Mouse (Mus musculus) cerebellum, adult 9-11 months (tissue): ENCODE data around the gene Parp14.
"Not testable (repeated sequence)": the region's sequence is repeated elsewhere in the genome, so short reads cannot be mapped to it uniquely, and the experiment has no call there.

Source experiments
- DNase-seq: peaks from one replicate; pipeline ENCODE4 v3.0.0; 2022

The Parp14 gene

DNA sequence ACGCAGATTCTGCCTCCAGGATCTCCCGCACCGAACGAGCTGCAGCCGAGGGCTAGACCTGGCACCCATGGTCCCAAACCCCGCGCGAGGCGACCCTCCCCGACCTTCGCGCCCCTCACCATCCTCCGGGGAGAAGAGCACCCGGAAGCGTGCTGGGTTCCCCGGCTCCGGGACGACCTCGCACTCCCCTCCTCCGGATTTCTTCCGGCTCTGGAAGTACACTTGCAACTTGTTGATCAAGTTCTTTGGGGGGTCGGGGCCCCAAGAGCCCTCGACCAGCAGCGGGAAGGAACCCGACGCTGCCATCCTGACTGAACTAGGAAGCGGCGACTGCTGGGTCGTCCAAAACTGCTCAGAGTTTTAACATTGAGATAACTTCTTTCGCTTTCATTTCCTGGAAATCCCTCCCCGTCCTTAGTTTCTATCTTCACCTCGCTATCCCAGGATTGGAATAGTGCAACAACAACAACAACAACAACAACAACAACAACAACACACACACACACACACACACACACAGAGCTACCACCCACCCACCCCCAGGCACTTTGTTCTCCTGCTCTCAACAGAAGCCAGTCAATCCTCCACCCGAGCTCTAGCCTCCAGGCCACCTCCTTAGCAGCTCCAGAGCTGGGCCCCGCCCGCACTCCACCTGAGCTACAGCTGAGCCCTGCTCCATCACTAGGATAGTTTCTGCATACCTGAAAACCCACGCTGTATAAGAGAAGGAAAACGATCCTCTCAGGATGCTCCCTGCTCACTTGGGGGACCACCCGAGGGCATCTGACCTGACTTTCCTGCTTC lies at the start of gene Parp14:
Gene Parp14, minus strand, starts transcription at position 497 of the 804 bp plus-strand sequence.
- no peak for DNase-seq

DNA sequence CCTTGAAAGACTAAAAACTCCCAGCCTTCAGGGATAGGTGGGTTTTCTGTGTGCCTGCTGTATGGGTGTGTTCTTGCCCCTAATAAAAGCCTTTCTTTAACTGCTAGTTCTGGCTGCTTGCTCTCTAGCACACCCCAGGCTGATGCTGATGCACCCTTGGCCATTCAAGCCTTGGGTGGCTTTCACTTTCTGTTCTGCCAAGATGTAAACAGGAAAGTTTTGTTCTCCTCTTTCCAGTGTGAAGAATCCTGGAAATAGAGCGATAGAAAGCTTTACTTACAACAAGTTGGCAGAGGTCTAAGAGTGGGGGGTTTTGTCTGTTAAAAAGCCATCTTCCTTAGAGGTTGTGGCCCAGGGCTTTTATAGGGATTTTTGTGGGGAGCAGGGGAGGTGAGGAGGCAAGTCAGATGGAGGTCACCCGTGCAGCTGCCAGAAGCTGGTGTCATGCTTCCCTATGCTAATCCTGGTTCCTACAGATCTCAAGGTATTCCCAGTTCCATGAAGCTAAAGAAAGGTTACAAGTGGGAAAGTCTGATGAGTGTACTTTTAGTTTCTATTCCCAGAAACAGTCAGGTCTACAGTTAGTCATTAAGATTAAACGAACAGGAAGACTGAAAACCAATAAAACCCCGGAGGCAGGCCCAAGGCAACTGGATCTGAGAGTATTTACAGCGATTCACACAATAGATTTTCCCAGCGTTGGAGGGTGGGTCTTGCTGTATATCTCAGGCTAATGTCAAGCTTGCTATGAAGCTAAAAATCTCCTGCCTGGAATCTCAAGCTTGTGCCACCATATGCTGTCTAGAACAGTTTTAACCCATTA lies 47.6 kb upstream of the Parp14 start:
- no peak for DNase-seq

DNA sequence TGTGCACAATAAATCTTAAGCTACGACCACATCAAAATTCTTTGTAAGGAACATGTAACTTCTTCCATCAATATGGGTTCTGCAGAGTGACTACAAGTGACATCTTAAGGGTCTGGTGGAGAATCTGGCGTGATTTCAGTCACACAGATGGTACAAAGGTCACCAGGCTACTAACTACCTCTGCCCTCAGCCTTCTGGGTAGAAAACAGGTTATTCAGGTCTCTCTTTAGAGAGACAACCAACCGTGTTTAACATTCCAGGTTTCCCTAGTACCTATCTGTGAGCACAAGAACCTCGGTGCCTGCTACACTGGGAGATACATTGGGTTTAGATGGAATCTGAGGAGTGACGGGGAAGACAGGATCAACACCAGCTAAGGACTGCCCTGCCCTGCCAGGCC lies 43.0 kb upstream of the Parp14 start:
- DNase-seq = no peak

DNA sequence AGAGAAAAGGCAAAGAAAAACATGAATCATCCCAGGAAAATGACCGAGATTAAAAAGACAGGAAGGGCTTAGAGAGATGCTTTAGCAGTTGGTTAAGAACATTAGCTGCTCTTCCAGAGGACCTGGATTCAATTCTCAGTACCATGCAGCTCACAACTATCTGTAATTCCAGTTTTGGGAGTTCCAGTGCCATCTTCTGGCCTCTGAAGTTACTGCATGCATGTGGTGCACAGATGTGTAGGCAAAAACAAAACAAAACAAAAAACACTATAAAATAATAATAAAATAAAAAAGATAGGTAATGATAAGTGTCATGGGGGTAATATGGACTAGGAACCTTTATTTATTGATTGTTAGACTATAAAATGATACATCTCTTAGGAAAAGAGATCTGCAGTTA lies 42.2 kb upstream of the Parp14 start:
- DNase-seq = no peak

DNA sequence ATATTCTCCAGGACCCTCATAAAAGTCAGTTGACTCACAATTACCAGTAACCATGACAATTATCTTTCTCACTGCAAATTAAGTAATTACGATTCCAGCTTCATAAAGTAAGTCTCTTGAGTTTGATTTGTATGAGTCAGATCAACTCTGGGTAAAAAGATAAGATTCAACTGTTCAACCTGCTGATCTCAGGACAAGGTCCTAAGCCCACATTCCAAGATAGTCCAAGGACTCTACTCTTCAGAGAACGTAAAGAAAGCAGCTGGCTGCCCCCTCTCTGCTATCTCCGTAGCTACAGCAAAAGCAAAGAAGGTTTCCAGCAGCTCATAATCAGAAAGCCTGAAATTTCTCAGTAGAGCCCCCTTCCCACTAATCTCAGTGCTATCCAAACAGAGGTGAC lies 40.1 kb upstream of the Parp14 start:
- DNase-seq = no peak

DNA sequence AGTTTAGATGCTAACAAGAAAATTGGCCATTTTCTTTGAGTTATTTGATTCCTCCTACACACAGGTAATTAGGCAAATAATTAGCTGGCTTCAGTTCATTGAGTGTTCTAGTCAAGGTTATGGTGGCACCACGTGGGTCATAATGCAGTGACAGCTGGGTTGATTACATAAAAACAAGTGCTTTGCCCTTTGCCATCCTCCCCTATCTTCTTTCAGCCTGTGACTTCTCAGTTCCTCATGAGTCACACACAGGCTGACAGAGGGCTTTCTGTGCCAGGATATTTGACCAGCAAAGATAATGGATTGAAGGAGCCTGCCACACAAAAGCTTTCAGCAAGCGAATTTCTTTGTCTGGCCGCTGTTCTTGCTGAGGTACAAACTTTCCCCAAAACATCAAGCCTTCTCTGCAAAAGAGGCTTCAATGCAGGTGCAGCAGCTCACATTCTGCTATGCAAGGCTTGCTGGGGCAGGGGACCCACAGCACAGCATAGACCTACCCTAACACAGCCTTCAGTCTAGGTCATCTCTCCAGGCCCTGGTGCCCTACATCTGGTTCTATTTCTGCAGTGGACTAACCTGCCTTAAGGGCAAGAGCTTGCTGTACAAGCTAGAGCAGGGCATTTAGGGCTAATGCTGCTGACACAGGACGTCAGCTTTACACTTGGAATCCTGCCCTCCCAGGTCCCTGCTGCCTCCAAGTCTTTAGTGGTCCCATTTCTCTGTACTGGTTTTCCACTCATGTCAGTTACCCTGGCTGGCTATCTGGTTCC lies 36.3 kb upstream of the Parp14 start:
- DNase-seq = peak; percentile 16

DNA sequence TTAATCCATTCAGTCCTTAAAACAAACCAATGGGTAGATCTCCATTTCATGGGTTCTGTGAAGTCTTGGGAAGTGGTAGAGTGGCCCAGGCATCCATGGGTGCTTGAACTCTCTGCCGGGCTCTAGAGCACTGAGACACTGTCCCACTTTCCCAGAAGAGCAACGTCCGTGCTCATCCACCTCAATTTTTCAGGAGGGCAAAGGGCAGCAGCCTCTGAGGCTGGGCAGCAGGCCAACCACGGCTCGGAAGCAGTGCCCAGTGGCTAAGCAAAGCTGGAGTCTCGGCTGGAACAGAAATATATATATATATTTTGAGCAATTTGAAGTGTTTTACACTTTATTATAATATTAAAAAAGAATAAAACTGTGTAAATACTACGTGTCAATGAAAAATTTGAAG lies 35.5 kb upstream of the Parp14 start:
- no peak for DNase-seq

DNA sequence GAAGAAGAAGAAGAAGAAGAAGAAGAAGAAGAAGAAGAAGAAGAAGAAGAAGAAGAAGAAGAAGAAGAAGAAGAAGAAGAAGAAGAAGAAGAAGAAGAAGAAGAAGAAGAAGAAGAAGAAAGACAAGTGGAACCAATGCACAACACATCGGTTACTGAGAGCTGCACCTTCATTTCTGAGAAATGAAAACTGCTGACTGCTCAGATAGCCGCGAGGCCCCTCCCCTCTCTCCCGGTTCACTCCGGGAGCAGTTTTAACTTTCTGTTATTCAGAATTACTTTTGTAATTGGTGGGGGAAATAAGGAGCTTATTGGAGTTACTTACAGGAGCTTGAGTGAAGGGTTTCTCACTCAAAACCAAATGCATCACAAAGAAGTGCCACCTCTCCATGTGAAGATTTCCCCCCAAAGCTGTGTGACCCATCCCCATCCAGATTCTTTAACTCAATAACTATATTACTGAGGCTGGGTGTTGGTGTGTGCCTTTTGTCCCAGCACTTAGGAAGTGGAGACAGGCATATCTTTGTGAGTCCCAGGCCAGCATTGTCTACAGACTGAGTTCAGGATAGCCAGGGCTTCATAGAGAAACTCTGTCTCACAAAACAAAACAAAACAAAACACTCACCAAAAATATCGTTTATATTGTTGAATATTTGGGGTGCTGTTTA lies 34.6 kb upstream of the Parp14 start:
- DNase-seq = no peak

DNA sequence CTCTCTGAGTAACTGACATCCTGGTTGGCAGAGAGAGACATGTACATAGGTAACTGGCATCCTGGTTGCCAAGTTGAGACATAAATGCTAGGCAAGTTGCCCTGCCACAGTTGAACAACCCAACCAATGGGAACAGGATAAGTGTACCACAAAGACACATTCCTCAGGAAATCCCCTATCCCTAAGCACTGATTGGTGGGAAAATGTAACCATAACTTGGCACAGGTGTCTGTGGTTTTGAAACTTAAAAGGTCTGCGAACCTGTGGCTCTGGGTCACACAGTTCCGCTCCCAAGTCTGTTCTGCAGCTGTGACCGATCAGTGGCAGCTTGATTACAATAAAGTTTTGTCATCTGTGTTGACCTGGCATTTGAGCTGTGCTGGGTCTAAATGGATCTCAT lies 34.0 kb upstream of the Parp14 start:
- DNase-seq = no peak

DNA sequence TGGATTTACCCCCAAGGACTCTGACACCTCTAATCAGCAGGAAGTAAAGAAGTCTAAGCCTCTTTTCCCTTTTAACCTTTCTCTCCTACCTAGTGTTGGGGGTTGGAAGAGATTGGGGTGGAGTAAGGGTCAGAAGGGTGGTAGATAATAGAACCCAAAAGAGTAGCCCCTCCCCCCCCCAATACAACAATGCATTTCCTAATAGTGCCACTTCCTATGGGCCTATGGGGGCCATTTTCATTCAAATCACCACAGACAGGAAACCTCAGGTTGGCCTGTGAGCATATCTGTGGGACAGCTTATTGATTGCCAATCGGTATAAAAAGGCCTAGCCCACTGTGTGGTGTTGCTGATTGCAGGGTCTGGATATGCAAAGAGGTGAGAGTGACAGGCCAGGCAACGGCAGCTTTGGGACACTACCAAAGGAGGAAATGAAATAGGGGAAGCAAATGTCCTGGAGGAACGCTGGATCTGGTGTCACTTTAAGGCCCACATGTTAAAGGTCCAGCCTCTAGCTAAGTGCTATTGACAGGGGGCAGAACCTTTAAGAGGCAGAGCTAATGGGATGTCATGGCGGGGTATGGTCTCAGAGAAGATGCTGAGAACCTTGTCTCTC lies 32.9 kb upstream of the Parp14 start:
- no peak for DNase-seq

DNA sequence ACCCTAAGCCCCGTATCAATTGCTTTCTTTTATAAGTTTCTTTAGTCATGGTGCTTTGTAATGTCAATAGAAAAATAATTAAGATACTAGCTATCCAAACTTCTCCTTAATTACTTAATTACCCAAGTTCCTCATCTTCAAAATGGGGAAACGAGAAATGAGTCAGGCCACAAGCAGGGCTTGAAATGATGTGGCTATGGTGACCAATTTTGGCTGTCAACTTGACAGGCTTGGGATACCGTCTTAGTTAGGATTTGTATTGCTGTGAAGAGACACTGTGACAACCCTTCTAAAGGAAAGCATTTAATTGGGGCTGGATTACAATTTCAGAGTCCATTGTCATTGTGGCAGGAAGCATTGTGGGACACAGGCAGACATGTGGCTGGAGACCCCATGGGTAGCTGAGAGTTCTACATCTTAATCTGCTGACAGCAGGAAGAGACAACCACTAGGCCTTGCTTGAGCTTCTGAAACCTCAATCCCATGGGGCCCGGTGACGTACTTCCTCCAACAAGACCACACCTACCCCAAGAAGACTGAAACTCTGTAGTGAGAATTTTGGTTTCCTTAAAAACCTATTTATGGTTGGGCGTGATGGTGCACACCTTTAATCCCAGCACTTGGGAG lies 31.8 kb upstream of the Parp14 start:
- no peak for DNase-seq

DNA sequence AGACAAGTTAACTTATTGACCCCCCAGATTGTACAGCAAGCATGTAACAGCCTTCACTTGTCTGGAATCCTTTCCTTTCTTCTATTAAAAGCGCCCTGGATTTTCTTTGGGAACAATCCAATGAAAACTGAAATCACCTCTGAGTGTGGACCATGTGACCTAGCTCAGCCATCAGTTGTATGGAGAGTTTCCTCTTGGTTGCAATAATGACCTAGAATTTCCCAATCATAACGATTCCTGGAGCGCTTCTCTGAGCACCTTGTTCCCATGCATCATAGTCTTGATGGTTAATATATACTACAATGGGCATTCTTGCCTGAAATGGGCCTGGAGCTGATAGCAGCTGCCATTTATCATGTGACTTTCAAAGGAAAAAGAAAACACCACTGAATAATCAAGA lies 29.2 kb upstream of the Parp14 start:
- no peak for DNase-seq

DNA sequence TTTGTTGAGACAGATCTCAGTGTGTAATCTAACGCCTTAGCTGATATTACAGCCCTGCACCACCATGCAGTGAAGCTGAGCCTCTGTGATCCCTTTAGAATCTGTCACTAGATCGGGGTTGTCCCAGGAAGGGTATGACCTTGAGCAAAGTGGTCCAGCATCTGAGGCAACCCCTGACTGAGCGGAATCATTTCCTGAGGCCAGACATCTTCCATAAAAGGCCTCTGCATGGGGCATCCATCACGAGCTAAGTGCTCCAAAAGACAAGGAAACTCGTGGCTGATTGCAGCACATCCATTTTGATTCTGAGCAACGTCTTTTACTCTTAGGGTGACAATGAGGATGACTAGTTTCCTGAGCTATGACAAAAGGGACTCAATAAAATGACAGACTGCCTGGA lies 23.7 kb upstream of the Parp14 start:
- DNase-seq = no peak

DNA sequence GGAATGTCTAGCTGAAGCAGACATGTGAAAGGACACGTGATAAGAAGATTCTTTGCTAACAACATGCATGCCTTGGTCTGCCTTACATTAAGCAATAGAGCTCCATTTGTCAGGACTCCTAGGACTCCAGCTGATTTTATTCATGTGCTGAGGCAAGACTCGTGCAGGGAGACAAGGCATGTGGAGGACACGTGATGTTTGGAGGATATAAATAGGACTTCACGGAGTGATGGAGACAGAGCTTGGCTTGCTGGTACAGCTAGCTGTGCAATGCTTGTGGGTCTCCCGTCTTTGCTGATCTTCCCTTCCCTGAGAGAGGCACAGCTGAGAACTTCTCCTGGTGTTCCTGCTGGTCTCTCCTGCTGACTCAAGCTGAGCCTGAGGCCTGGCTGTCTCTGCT lies 20.3 kb upstream of the Parp14 start:
- DNase-seq = not testable (repeated sequence)

DNA sequence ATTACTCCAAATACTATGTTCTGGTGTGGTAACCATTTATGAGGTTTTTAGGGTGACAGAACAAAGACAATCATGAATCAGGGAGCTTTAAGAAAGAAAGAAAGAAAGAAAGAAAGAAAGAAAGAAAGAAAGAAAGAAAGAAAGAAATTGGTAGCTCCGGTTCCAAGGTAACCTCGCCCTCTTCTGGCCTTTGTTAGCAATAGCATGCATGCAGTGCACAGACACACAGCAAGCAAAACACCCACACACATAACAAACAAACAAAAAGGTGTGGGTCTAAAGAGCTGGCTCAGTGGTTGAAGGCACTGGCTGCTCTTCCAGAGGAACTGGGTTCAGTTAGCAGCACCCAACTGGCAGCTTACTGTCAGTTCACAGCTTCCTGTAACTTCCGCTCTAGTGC lies 19.3 kb upstream of the Parp14 start:
- no peak for DNase-seq

DNA sequence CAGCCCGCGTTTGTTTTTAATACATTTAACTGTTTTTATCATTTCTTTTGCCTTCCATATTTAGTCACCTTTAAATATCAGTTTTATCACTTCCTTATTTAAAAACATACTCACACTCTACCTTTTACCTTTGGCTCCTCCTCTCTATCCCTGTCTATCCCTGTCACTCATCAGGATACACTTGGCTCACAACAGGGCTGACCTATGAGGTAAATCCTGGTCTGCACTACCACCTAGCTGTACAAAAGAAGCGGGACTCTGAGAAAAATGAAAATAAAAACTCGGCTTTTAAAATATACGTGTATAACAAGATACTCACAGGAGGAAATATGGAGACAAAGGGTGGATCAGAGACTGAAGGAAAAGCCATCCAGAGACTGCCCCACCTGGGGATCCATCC lies 17.6 kb upstream of the Parp14 start:
- no peak for DNase-seq

DNA sequence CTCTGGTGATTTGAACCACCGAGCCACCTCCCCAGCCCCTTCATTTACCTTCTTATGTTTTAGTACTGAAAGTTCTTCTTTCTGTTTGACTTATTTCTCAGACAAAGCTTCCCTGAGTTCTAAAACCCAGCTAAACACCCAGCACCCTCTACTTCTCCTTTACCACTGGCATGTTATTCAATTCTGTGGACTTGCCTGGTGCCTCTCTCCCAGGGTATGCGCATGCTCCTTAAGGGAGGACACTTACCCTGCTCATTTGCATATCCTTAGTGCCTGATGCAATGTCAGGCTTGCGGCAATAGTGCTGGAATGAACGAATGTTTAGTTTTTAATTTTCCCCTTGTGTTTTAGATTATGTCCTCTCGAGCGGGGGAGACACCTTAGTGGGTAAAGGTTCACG lies 16.8 kb upstream of the Parp14 start:
- DNase-seq = no peak

DNA sequence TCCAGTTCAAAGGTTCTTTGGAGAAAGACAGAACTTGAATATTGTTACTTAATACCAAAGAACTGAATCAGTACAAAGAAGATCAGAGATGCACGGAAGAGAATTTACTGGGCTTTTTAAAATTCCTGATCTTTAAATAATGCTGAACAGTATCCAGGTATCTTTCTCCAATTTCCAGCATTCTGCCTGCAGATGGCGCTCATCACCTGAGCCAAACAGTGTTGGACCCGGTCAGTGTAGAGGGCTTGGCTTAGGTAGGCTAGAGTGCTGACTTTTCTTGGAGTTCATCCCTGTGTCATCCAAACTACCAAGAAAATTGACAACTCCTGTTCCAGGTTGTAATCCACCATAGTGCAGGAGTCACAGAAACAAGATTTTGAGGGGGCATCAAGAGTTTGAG lies 3.1 kb upstream of the Parp14 start:
- peak; percentile 10 for DNase-seq

DNA sequence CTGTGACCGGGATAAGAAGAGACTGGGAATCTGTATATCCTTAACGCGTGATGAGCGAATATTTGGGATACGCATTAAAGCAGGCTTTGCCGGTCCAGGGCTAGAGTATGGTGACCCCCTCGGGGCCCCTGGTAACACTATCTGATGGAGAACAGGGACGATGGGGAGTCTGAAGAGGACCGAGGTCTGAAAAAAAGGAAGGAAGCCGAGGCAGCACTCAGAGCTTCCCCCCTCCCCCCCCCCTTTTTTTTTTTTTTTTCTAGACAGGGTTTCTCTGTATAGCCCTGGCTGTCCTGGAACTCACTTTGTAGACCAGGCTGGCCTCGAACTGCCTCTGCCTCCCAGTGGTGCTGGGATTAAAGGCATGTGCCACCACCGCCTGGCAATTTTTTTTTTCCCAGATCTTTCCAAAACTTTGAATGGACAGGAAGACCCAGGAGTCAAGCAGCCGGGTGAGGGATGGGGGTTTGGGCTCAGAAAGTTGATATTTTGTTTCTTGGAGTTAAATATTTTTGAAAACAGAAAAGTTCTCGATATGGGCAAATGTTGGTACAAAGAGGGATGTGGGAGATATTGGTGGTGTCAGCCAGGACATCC lies 1.2 kb upstream of the Parp14 start:
- DNase-seq = no peak

DNA sequence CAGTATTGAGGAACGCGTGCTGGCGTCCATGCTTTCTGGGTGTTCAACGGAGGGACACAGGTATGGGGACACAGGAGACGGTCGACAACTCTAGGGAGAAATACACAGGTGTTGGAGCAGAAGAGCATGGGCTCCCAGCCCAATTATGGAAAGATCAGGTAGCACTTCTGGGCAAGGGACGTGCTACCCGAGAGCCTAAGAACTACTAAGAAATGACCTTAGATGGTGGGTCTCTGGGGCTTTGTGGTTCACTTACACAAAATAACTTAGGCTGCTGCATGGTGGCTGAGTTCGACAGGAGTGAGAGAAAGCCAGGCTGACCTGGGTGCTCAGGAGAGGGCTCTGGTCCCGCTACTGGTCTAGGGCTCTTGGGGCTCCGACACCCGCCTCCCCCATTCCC lies 554 bp upstream of the Parp14 start:
- no peak for DNase-seq

DNA sequence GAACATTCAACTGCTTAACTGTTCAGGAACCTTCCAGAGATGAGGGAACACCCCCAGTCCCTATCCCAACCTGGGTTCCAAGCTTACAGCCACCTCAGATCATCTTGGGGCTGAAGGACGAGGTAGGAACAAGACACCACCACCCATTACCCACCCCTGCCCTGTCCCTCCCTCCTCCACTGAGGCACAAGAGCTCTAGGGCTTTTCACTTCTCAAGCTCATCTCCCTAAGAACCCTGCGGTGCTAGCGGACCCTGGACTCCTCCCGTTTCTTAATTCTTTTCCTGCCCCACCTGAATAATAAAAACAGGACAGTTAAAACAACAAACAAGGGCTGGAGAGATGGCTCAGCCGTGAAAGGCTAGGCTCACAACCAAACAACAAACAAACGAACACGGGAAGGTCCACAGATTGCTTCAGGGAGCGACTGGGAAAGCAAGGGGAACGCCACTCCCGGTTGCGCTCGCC lies 730 bp downstream of the Parp14 start:
- no peak for DNase-seq

DNA sequence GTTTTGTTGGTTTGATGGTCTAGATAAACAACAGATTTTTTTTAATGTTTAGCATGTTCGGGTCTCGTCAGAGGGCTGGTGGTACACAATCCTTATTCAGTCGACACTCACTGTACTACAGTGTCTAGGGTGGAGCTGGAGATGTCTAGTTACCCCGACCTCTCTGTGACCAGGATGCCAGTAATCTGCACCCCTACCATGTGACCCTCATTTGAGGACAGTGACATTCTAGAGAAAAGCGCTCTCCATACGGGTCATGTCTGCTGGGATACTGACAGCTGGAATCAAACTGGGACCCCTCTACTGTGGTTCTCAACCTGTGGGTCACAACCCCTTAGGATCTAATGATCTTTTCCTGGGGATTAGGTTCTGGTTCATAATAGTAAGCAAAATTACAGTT lies 1.7 kb downstream of the Parp14 start:
- DNase-seq = no peak
